Mouse (Mus musculus) liver, embryonic 16.5 days (tissue): ENCODE measurements around the gene Igfbpl1. TPM values are rescaled to one million over a fixed set of nuclear protein-coding genes. Genes with fewer than 3 reads are reported as not detected.

Experiments
- polyA plus RNA-seq: library from polyadenylated mRNA; unstranded; fragments of >200 nt; fragmentation: Nextera tagmentation; extraction: Ambion mirVana; gene quantifications from 2 replicates; pipeline ENCODE4 v1.2.1, GENCODE M21; 2015

The Igfbpl1 gene
- polyA plus RNA-seq, 1 experiment from 2014 or later, result not detected

Other genes with a start within 250 kb of the Igfbpl1 start
- gene Aldh1b1, start 27.9 kb downstream of the Igfbpl1 start, polyA plus RNA-seq, result 103 and 114 TPM in 2 replicates
- 8.2 and 9.4 TPM in 2 replicates for gene Stra6l, start 21.7 kb upstream of the Igfbpl1 start, polyA plus RNA-seq
- gene Ccdc180, start 63.4 kb upstream of the Igfbpl1 start, polyA plus RNA-seq, result 0.07 and 0.08 TPM in 2 replicates
- 11.9 and 12.1 TPM in 2 replicates for gene Tdrd7, start 138.4 kb upstream of the Igfbpl1 start, polyA plus RNA-seq
- gene Tmod1, start 212.0 kb upstream of the Igfbpl1 start, polyA plus RNA-seq, result 50.0 and 52.5 TPM in 2 replicates